In the genomic region with DNA sequence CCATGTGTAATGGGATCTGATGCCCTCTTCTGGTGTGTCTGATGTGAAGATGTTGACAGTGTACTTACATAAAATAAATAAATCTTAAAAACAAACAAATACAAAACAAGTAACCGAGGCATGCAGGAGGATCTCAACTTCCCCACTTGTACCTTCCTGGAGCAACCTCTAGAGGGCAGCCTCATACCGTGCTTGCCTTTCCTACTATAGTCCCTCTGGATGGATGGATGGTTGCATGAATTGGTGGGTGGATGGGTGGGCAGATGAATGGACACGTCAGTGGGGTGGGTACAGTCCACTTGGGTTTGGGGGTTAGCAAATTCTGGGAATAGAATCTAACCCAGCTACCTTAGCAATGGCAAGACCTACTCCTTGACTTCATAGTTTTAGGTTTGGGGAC, we compare ENCODE assay signal across 8 mouse cellular contexts. TPM values are rescaled to one million over a fixed set of nuclear protein-coding genes. Genes with fewer than 3 reads are reported as not detected.
A peak's percentile ranks its signal among the peaks of the same experiment; 100 is the strongest.
DNase-seq lines count a peak whose midpoint lies in the region; ATAC-seq and TF ChIP-seq lines count a peak whose summit lies in the region.

No protein-coding gene starts in this region.

- no peak overlapping the region for H3K9ac ChIP-seq in heart, embryonic 15.5 days
- H3K9ac ChIP-seq in limb, embryonic 14.5 days (ENCODE audit: low read depth, low read length, severe bottlenecking): no peak overlapping the region

- ATAC-seq in cerebellum, adult (ENCODE audit: insufficient number of reproducible peaks, low FRiP score, low TSS enrichment): no peak
- ATAC-seq in heart, embryonic 15.5 days (replicated peaks; ENCODE audit: insufficient number of reproducible peaks, insufficient read depth, low FRiP score, low read depth): no peak
- ATAC-seq in limb, embryonic 14.5 days (ENCODE audit: low FRiP score, low read depth): no peak; the same call in 1 of the 2 replicates

- no peaks in the 10 kb centered on the region for H3K9me3 ChIP-seq in heart, embryonic 15.5 days (replicated peaks)
- no peaks in the 10 kb centered on the region for H3K9me3 ChIP-seq in limb, embryonic 14.5 days (ENCODE audit: control insufficient read depth, low read length)

- peak; percentile 52 to 63 for DNase-seq in cerebellum, postnatal 14 days
- DNase-seq in right cerebral cortex, adult 18-20 months: peak; percentile 25
- no peak for DNase-seq in right cerebral cortex, postnatal 36 days (ENCODE audit: low spot score in 2 of 2)
- DNase-seq in c-Kit-positive CD71-positive TER-119-positive erythroid progenitor cells, embryonic 14.5 days (ENCODE audit: low spot score): peak; percentile 41
- DNase-seq in limb, embryonic 14.5 days (ENCODE audit: low spot score): peak; percentile 51
- DNase-seq in retina, postnatal 1 day: peak; percentile 70

- H3K4me2 ChIP-seq in heart, embryonic 15.5 days: no peak overlapping the region
- no peak overlapping the region for H3K4me2 ChIP-seq in limb, embryonic 14.5 days (replicated peaks; ENCODE audit: low read depth, low read length, severe bottlenecking)

- no peak for TF ChIP-seq POLR2A in limb, embryonic 14.5 days (IDR thresholded peaks at IDR 0.05; ENCODE audit: borderline replicate concordance, extremely low read depth, insufficient read depth, insufficient read length)

- peak overlapping the region; percentile 72 for H3K27ac ChIP-seq in heart, embryonic 15.5 days
- no peak overlapping the region for H3K27ac ChIP-seq in limb, embryonic 14.5 days (replicated peaks; ENCODE audit: low read depth, low read length)

- no peaks in the 10 kb centered on the region for H3K27me3 ChIP-seq in heart, embryonic 15.5 days
- no peaks in the 10 kb centered on the region for H3K27me3 ChIP-seq in limb, embryonic 14.5 days (ENCODE audit: control insufficient read depth, insufficient read depth, low read length)

- no peak overlapping the region for H3K4me3 ChIP-seq in heart, embryonic 15.5 days
- no peak overlapping the region for H3K4me3 ChIP-seq in limb, embryonic 14.5 days (replicated peaks; ENCODE audit: low read length)

- H3K36me3 ChIP-seq in heart, embryonic 15.5 days: no peaks in the 10 kb centered on the region
- no peaks in the 10 kb centered on the region for H3K36me3 ChIP-seq in limb, embryonic 14.5 days (ENCODE audit: control insufficient read depth, insufficient read depth, low read length)

- 11% methylated on average over 3 of the region's 3 CpGs for WGBS in heart, embryonic 15.5 days
- 12% methylated on average over 3 of the region's 3 CpGs for WGBS in limb, embryonic 14.5 days

- H3K4me1 ChIP-seq in heart, embryonic 15.5 days (replicated peaks): peaks cover 12% of the 10 kb centered on the region
- H3K4me1 ChIP-seq in limb, embryonic 14.5 days (ENCODE audit: control insufficient read depth, insufficient read depth, low read length): no peaks in the 10 kb centered on the region

RNA-seq across cellular contexts. Expression of gene Atp5g1, which starts 17.9 kb away (rescaled TPM):
- polyA plus RNA-seq in heart, embryonic 15.5 days (2015; fragmentation: Nextera tagmentation; extraction: Ambion mirVana): 1,708 and 1,946 TPM in 2 replicates
- 265 and 369 TPM in 2 replicates for polyA plus RNA-seq in limb, embryonic 14.5 days (2012; rRNA removed)
- 678 and 741 TPM in 2 replicates for polyA plus RNA-seq in limb, embryonic 14.5 days (2014; fragmentation: Nextera tagmentation; extraction: Ambion mirVana)

RNA-seq across cellular contexts. Expression of gene Calcoco2, which starts 18.4 kb away (rescaled TPM):
- polyA plus RNA-seq in heart, embryonic 15.5 days (2015; fragmentation: Nextera tagmentation; extraction: Ambion mirVana): not detected in 2 replicates
- polyA plus RNA-seq in limb, embryonic 14.5 days (2012; rRNA removed): not detected in 2 replicates
- not detected in 2 replicates for polyA plus RNA-seq in limb, embryonic 14.5 days (2014; fragmentation: Nextera tagmentation; extraction: Ambion mirVana)

RNA-seq across cellular contexts. Expression of gene Ube2z, which starts 28.2 kb away (rescaled TPM):
- 25.6 and 35.2 TPM in 2 replicates for polyA plus RNA-seq in heart, embryonic 15.5 days (2015; fragmentation: Nextera tagmentation; extraction: Ambion mirVana)
- 68.9 and 72.6 TPM in 2 replicates for polyA plus RNA-seq in limb, embryonic 14.5 days (2012; rRNA removed)
- polyA plus RNA-seq in limb, embryonic 14.5 days (2014; fragmentation: Nextera tagmentation; extraction: Ambion mirVana): 40.9 and 41.3 TPM in 2 replicates

RNA-seq across cellular contexts. Expression of gene Ttll6, which starts 40.2 kb away (rescaled TPM):
- 0.05 and 0.18 TPM in 2 replicates for polyA plus RNA-seq in heart, embryonic 15.5 days (2015; fragmentation: Nextera tagmentation; extraction: Ambion mirVana)
- polyA plus RNA-seq in limb, embryonic 14.5 days (2012; rRNA removed): 0.04 and 0.05 TPM in 2 replicates
- not detected in 2 replicates for polyA plus RNA-seq in limb, embryonic 14.5 days (2014; fragmentation: Nextera tagmentation; extraction: Ambion mirVana)

RNA-seq across cellular contexts. Expression of gene Snf8, which starts 58.7 kb away (rescaled TPM):
- 65.5 and 74.2 TPM in 2 replicates for polyA plus RNA-seq in heart, embryonic 15.5 days (2015; fragmentation: Nextera tagmentation; extraction: Ambion mirVana)
- polyA plus RNA-seq in limb, embryonic 14.5 days (2012; rRNA removed): 30.5 and 41.6 TPM in 2 replicates
- polyA plus RNA-seq in limb, embryonic 14.5 days (2014; fragmentation: Nextera tagmentation; extraction: Ambion mirVana): 39.4 and 40.0 TPM in 2 replicates

Comparison
In these comparisons a context has a peak if more than half of its experiments do, and no peak if none do; other contexts are left out.
1. DNase-seq: peak in cerebellum, postnatal 14 days (2 of 2), right cerebral cortex, adult 18-20 months (single experiment), c-Kit-positive CD71-positive TER-119-positive erythroid progenitor cells, embryonic 14.5 days (single experiment), limb, embryonic 14.5 days (single experiment) and retina, postnatal 1 day (single experiment); none in right cerebral cortex, postnatal 36 days (0 of 2).